Mouse (Mus musculus): ENCODE measurements around the gene Inpp5f. TPM values are rescaled to one million over a fixed set of nuclear protein-coding genes. Genes with fewer than 3 reads are reported as not detected.
A peak's percentile ranks its signal among the peaks of the same experiment; 100 is the strongest.
"Not testable (repeated sequence)": the region's sequence is repeated elsewhere in the genome, so short reads cannot be mapped to it uniquely, and the experiment has no call there.

Gene Inpp5f
- polyA plus RNA-seq, 1 experiment from 2014 or later: 97.4 TPM

- Histone ChIP-seq H3K9me3 (ENCODE audit: control insufficient read depth, low read length) (peaks cover 8% of the 10 kb centered on the region), H3K4me3 (ENCODE audit: low read depth, low read length) (peak overlapping the region; percentile 41), H3K36me3 (ENCODE audit: control insufficient read depth, insufficient read depth, low read length) (peaks cover 11% of the 10 kb centered on the region; the same call in 1 of the 2 replicates), H3K4me2 (ENCODE audit: low read depth, low read length, severe bottlenecking) (peak overlapping the region; percentile 46), H3K27me3 (ENCODE audit: control insufficient read depth, insufficient read depth, low read length) (no peaks in the 10 kb centered on the region), H3K27ac (ENCODE audit: low read depth, low read length) (no peak overlapping the region), H3K4me1 (replicated peaks; ENCODE audit: control insufficient read depth, insufficient read depth, low read length) (no peaks in the 10 kb centered on the region), H3K9ac (ENCODE audit: low read length) (peak overlapping the region; percentile 43; the same call in 1 of the 2 replicates)
- DNase-seq (ENCODE audit: low spot score) (no peak), ATAC-seq (replicated peaks; ENCODE audit: low FRiP score) (no peak)
- WGBS: 66% methylated on average over 8 of the region's 8 CpGs
These were observed 78.2 kb downstream of the Inpp5f start for GRCm38 (mm10) chr7:128689347-128689746.

GRCm38 (mm10) chr7:128690070-128690469 is 78.9 kb downstream of the Inpp5f start:
- H3K4me3 ChIP-seq (ENCODE audit: low read depth, low read length): peak overlapping the region; percentile 41; the same call in 1 of the 2 replicates
- H3K4me2 ChIP-seq (ENCODE audit: low read depth, low read length, severe bottlenecking): no peak overlapping the region
- DNase-seq (ENCODE audit: low spot score) (peak; percentile 91), ATAC-seq (replicated peaks; ENCODE audit: low FRiP score) (peak; percentile 64; the same call in 1 of the 2 replicates)
- H3K36me3 ChIP-seq (ENCODE audit: control insufficient read depth, insufficient read depth, low read length): peaks cover 11% of the 10 kb centered on the region; the same call in 1 of the 2 replicates
- H3K27me3 ChIP-seq (ENCODE audit: control insufficient read depth, insufficient read depth, low read length): no peaks in the 10 kb centered on the region
- no peak overlapping the region for H3K27ac ChIP-seq (ENCODE audit: low read depth, low read length)
- no peak overlapping the region for H3K9ac ChIP-seq (ENCODE audit: low read length)
- no peaks in the 10 kb centered on the region for H3K4me1 ChIP-seq (replicated peaks; ENCODE audit: control insufficient read depth, insufficient read depth, low read length)
- 11% methylated on average over 7 of the region's 7 CpGs for WGBS
- H3K9me3 ChIP-seq (ENCODE audit: control insufficient read depth, low read length): peaks cover 8% of the 10 kb centered on the region

- H3K4me1 ChIP-seq (replicated peaks; ENCODE audit: control insufficient read depth, insufficient read depth, low read length): no peaks in the 10 kb centered on the region
- 62% methylated on average over 7 of the region's 7 CpGs for WGBS
- H3K9me3 ChIP-seq (ENCODE audit: control insufficient read depth, low read length): peaks cover 8% of the 10 kb centered on the region
- H3K9ac ChIP-seq (ENCODE audit: low read length): no peak overlapping the region
- ATAC-seq (replicated peaks; ENCODE audit: low FRiP score) (peak; percentile 19; the same call in 1 of the 2 replicates), DNase-seq (ENCODE audit: low spot score) (no peak)
- peak overlapping the region; percentile 41; the same call in 1 of the 2 replicates for H3K4me3 ChIP-seq (ENCODE audit: low read depth, low read length)
- H3K4me2 ChIP-seq (ENCODE audit: low read depth, low read length, severe bottlenecking): no peak overlapping the region; the same call in 1 of the 2 replicates
- H3K36me3 ChIP-seq (ENCODE audit: control insufficient read depth, insufficient read depth, low read length): peaks cover 4% of the 10 kb centered on the region; the same call in 1 of the 2 replicates
- H3K27ac ChIP-seq (ENCODE audit: low read depth, low read length): 0 out of 2 replicates have a peak overlapping the region, but pooled peaks have one; percentile 2
- no peaks in the 10 kb centered on the region for H3K27me3 ChIP-seq (ENCODE audit: control insufficient read depth, insufficient read depth, low read length)
These were observed 79.7 kb downstream of the Inpp5f start for GRCm38 (mm10) chr7:128690796-128691195.

- H3K9me3 ChIP-seq (ENCODE audit: control insufficient read depth, low read length): peaks cover 8% of the 10 kb centered on the region
- no peaks in the 10 kb centered on the region for H3K4me1 ChIP-seq (replicated peaks; ENCODE audit: control insufficient read depth, insufficient read depth, low read length)
- no peak overlapping the region for H3K9ac ChIP-seq (ENCODE audit: low read length)
- H3K27me3 ChIP-seq (ENCODE audit: control insufficient read depth, insufficient read depth, low read length): no peaks in the 10 kb centered on the region
- no peak overlapping the region for H3K4me2 ChIP-seq (ENCODE audit: low read depth, low read length, severe bottlenecking)
- H3K36me3 ChIP-seq (ENCODE audit: control insufficient read depth, insufficient read depth, low read length): peaks cover 4% of the 10 kb centered on the region; the same call in 1 of the 2 replicates
- 91% methylated on average over 7 of the region's 7 CpGs for WGBS
- DNase-seq (ENCODE audit: low spot score): no peak
- no peak for ATAC-seq (replicated peaks; ENCODE audit: low FRiP score)
- H3K4me3 ChIP-seq (ENCODE audit: low read depth, low read length): no peak overlapping the region
- H3K27ac ChIP-seq (ENCODE audit: low read depth, low read length): no peak overlapping the region
These were observed 81.0 kb downstream of the Inpp5f start for GRCm38 (mm10) chr7:128692163-128692562.

DNA sequence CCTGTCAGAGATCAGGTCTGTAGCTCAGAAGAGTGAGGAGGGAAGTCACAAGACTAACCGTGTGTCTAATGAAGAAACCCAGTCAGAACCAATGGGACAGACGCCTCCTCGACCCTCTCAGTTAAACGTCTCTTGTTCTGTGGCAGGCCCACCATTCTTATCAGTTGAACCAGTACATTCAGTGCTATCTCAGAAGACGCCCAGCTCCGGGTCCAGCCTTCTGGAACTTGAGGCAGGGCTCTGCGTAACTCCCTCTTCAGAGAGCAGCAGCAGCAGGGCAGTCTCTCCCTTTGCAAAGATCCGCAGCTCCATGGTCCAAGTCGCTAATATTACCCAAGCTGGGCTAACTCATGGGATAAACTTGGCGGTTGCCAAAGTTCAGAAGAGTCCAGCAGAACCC is 83.7 kb downstream of the Inpp5f start:
- no peak overlapping the region for H3K27ac ChIP-seq (ENCODE audit: low read depth, low read length)
- no peak overlapping the region for H3K4me2 ChIP-seq (ENCODE audit: low read depth, low read length, severe bottlenecking)
- H3K27me3 ChIP-seq (ENCODE audit: control insufficient read depth, insufficient read depth, low read length): no peaks in the 10 kb centered on the region
- no peak for DNase-seq (ENCODE audit: low spot score)
- H3K9me3 ChIP-seq (ENCODE audit: control insufficient read depth, low read length): no peaks in the 10 kb centered on the region
- no peak for ATAC-seq (replicated peaks; ENCODE audit: low FRiP score)
- no peak overlapping the region for H3K9ac ChIP-seq (ENCODE audit: low read length)
- H3K4me3 ChIP-seq (ENCODE audit: low read depth, low read length): no peak overlapping the region
- 92% methylated on average over 10 of the region's 10 CpGs for WGBS
- H3K36me3 ChIP-seq (ENCODE audit: control insufficient read depth, insufficient read depth, low read length): peaks cover 6% of the 10 kb centered on the region; the same call in 1 of the 2 replicates
- H3K4me1 ChIP-seq (replicated peaks; ENCODE audit: control insufficient read depth, insufficient read depth, low read length): no peaks in the 10 kb centered on the region

GRCm38 (mm10) chr7:128699959-128700358 is 88.8 kb downstream of the Inpp5f start:
- DNase-seq (ENCODE audit: low spot score); H3K27ac ChIP-seq (ENCODE audit: low read depth, low read length); ATAC-seq (replicated peaks; ENCODE audit: low FRiP score); H3K9me3 ChIP-seq (ENCODE audit: control insufficient read depth, low read length); H3K4me2 ChIP-seq (ENCODE audit: low read depth, low read length, severe bottlenecking); H3K4me1 ChIP-seq (replicated peaks; ENCODE audit: control insufficient read depth, insufficient read depth, low read length); H3K4me3 ChIP-seq (ENCODE audit: low read depth, low read length); H3K27me3 ChIP-seq (ENCODE audit: control insufficient read depth, insufficient read depth, low read length); H3K9ac ChIP-seq (ENCODE audit: low read length): not testable (repeated sequence)
- H3K36me3 ChIP-seq (ENCODE audit: control insufficient read depth, insufficient read depth, low read length): peaks cover 24% of the 10 kb centered on the region
- WGBS: 93% methylated on average over 6 of the region's 6 CpGs

DNA sequence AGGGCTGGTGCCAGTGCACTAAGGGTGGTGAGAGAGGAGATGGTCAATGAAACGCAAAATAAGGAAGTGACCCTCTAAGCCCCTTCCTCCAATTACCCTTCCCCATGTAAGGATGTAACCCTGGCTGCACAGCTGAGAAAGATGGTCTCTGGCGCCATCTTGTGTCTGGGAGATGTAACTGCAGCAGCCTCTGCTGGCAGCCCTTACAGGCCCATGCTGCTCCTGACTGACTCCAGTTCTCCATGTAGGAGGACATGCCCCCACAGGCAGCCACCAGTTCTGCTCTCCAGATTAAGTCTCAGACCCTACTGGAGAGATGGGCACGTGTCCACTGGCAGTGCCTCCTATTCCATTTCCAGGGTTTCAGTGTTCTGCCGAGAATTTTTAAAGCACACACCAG is 94.6 kb downstream of the Inpp5f start:
- Histone ChIP-seq H3K9ac (ENCODE audit: low read length) (no peak overlapping the region), H3K9me3 (ENCODE audit: control insufficient read depth, low read length) (no peaks in the 10 kb centered on the region), H3K27me3 (ENCODE audit: control insufficient read depth, insufficient read depth, low read length) (no peaks in the 10 kb centered on the region), H3K4me2 (ENCODE audit: low read depth, low read length, severe bottlenecking) (no peak overlapping the region), H3K4me1 (replicated peaks; ENCODE audit: control insufficient read depth, insufficient read depth, low read length) (no peaks in the 10 kb centered on the region), H3K4me3 (ENCODE audit: low read depth, low read length) (no peak overlapping the region), H3K36me3 (ENCODE audit: control insufficient read depth, insufficient read depth, low read length) (peaks cover 19% of the 10 kb centered on the region), H3K27ac (ENCODE audit: low read depth, low read length) (no peak overlapping the region)
- ATAC-seq (replicated peaks; ENCODE audit: low FRiP score): peak; percentile 66
- peak; percentile 86 for DNase-seq (ENCODE audit: low spot score)
- 27% methylated on average over 4 of the region's 4 CpGs for WGBS

DNA sequence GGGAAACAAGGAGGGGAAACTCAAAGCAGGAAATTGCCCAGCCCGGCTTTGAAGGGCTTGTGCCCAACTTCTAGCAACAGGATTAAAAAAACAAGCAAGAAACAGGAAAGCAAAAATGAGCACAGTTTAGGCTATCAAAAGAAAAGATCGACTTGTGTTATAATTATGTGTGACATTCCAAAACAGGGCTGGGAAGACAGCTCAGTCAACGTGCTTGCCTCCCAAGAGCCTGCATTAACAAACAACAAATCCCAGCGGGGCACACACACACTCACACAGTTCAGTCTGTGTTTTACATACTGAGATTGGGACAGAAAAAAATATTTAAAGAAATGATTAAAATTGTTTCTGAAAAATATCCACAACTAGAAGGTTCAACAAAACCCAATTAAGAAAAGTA is 106.9 kb downstream of the Inpp5f start:
- DNase-seq (ENCODE audit: low spot score) (no peak), ATAC-seq (replicated peaks; ENCODE audit: low FRiP score) (no peak)
- H3K9ac ChIP-seq (ENCODE audit: low read length): no peak overlapping the region
- no peak overlapping the region for H3K4me3 ChIP-seq (ENCODE audit: low read depth, low read length)
- H3K36me3 ChIP-seq (ENCODE audit: control insufficient read depth, insufficient read depth, low read length): peaks cover 16% of the 10 kb centered on the region
- WGBS: 84% methylated on average over 4 of the region's 4 CpGs
- H3K4me2 ChIP-seq (ENCODE audit: low read depth, low read length, severe bottlenecking): no peak overlapping the region
- H3K4me1 ChIP-seq (replicated peaks; ENCODE audit: control insufficient read depth, insufficient read depth, low read length): no peaks in the 10 kb centered on the region
- no peaks in the 10 kb centered on the region for H3K9me3 ChIP-seq (ENCODE audit: control insufficient read depth, low read length)
- no peaks in the 10 kb centered on the region for H3K27me3 ChIP-seq (ENCODE audit: control insufficient read depth, insufficient read depth, low read length)
- no peak overlapping the region for H3K27ac ChIP-seq (ENCODE audit: low read depth, low read length)

- H3K27me3 ChIP-seq (ENCODE audit: control insufficient read depth, insufficient read depth, low read length): no peaks in the 10 kb centered on the region
- H3K36me3 ChIP-seq (ENCODE audit: control insufficient read depth, insufficient read depth, low read length): no peaks in the 10 kb centered on the region; the same call in none of the 2 replicates
- H3K4me2 ChIP-seq (ENCODE audit: low read depth, low read length, severe bottlenecking): no peak overlapping the region
- ATAC-seq (replicated peaks; ENCODE audit: low FRiP score) (peak; percentile 76), DNase-seq (ENCODE audit: low spot score) (peak; percentile 62)
- H3K9me3 ChIP-seq (ENCODE audit: control insufficient read depth, low read length): no peaks in the 10 kb centered on the region
- peaks cover 8% of the 10 kb centered on the region for H3K4me1 ChIP-seq (replicated peaks; ENCODE audit: control insufficient read depth, insufficient read depth, low read length)
- no peak overlapping the region for H3K4me3 ChIP-seq (ENCODE audit: low read depth, low read length)
- 52% methylated on average over 4 of the region's 4 CpGs for WGBS
- H3K27ac ChIP-seq (ENCODE audit: low read depth, low read length): no peak overlapping the region
- no peak overlapping the region for H3K9ac ChIP-seq (ENCODE audit: low read length)
These were observed 113.6 kb downstream of the Inpp5f start for GRCm38 (mm10) chr7:128724761-128725160.
